Mouse (Mus musculus) right cerebral cortex, postnatal 14 days (tissue): ENCODE data around the gene Plekhg1.

ENCODE experiments used
- DNase-seq: peaks from one replicate; pipeline ENCODE4 v3.0.0; 2022

Gene Plekhg1

GRCm38 (mm10) chr10:3831597-3832351 is 91.6 kb downstream of the Plekhg1 start:
- DNase-seq: no peak

- no peak for DNase-seq
These were observed 93.9 kb downstream of the Plekhg1 start for GRCm38 (mm10) chr10:3834060-3834459.

- no peak for DNase-seq
These were observed 94.5 kb downstream of the Plekhg1 start for GRCm38 (mm10) chr10:3834678-3835077.

GRCm38 (mm10) chr10:3835616-3836015 is 95.5 kb downstream of the Plekhg1 start:
- DNase-seq: no peak

GRCm38 (mm10) chr10:3839748-3840432 is 99.7 kb downstream of the Plekhg1 start:
- no peak for DNase-seq

GRCm38 (mm10) chr10:3844430-3844829 is 104.3 kb downstream of the Plekhg1 start:
- no peak for DNase-seq

GRCm38 (mm10) chr10:3847021-3847420 is 106.9 kb downstream of the Plekhg1 start:
- DNase-seq: no peak

- DNase-seq: no peak
These were observed 111.3 kb downstream of the Plekhg1 start for GRCm38 (mm10) chr10:3851461-3851860.

- DNase-seq: no peak
These were observed 112.6 kb downstream of the Plekhg1 start for GRCm38 (mm10) chr10:3852733-3853132.

GRCm38 (mm10) chr10:3857912-3858311 is 117.7 kb downstream of the Plekhg1 start:
- DNase-seq: no peak

- no peak for DNase-seq
These were observed 118.3 kb downstream of the Plekhg1 start for GRCm38 (mm10) chr10:3858437-3858836.

- no peak for DNase-seq
These were observed 119.0 kb downstream of the Plekhg1 start for GRCm38 (mm10) chr10:3858961-3859714.

GRCm38 (mm10) chr10:3863411-3864195 is 123.4 kb downstream of the Plekhg1 start:
- no peak for DNase-seq

- no peak for DNase-seq
These were observed 124.0 kb downstream of the Plekhg1 start for GRCm38 (mm10) chr10:3864196-3864540.

- DNase-seq: no peak
These were observed 127.1 kb downstream of the Plekhg1 start for GRCm38 (mm10) chr10:3867298-3867697.

GRCm38 (mm10) chr10:3870828-3871227 is 130.7 kb downstream of the Plekhg1 start:
- no peak for DNase-seq

- DNase-seq: no peak
These were observed 133.3 kb downstream of the Plekhg1 start for GRCm38 (mm10) chr10:3873467-3873866.

GRCm38 (mm10) chr10:3877852-3878535 is 137.8 kb downstream of the Plekhg1 start:
- no peak for DNase-seq

- DNase-seq: no peak
These were observed 141.0 kb downstream of the Plekhg1 start for GRCm38 (mm10) chr10:3881179-3881578.

GRCm38 (mm10) chr10:3888510-3888909 is 148.3 kb downstream of the Plekhg1 start:
- DNase-seq: no peak

- DNase-seq: no peak
These were observed 151.5 kb downstream of the Plekhg1 start for GRCm38 (mm10) chr10:3891381-3892263.
